Mouse (Mus musculus) heart, postnatal 36 days (tissue): ENCODE results near the gene Nrxn3. TPM values are rescaled to one million over a fixed set of nuclear protein-coding genes. Genes with fewer than 3 reads are reported as not detected.

Source experiments
- DNase-seq, 2 experiments: peaks; one replicate each; pipeline ENCODE4 v3.0.0; 2021 to 2022
- intact Hi-C: fragments of 180-260 bp; cut with DNase I; formaldehyde crosslinking; loops from one replicate; pipeline ENCODE4 v1.15.1; 2025
- total RNA-seq, 2 experiments: library from RNA; stranded (reverse); gene quantifications; 2 replicates each; pipeline ENCODE4 v1.2.3; 2021

Nrxn3 gene
- total RNA-seq, 2 experiments from 2014 or later = 0.08 to 0.19 TPM

DNA sequence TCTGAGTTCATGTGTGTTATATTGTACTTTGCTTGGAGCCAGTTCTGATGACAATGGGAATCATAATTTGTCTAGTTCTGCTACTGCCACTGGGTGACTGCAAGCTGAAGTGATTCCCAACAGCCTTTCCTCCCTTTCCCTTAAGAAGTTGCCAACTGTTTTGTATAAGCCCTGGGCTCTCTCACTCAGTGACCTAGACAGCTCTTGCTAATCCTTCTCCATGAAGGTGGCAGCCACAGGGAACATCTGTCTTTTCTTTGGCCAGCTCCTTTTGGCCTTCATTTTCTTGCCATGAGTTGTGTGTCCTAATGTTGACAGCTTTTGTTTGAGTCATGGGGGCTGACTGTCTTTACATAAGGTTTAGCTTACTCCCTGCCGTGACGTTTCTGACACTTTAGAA is 1460.3 kb downstream of the Nrxn3 start:
- intact Hi-C loops = no loop called here
- DNase-seq = no peak

DNA sequence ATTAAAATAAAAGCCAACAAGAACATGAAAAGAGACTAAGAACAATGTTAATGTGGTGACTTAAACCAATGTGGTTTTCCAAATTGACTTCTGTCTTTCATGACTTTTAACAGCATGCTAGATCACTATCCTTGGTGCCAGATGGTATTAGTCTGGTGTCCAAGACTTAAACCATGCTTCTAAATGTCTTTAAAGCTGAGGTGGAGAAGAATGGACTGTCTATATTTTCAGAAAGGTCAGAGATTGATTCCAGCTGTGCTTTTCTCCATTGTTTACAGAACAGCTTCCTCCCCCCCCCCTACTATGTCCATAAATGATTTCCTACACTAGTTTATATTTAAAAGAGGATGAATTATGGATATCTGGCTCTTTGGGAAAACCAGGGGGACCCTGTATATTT is 1473.5 kb downstream of the Nrxn3 start:
- no peak for DNase-seq
- intact Hi-C loops = no loop called here

DNA sequence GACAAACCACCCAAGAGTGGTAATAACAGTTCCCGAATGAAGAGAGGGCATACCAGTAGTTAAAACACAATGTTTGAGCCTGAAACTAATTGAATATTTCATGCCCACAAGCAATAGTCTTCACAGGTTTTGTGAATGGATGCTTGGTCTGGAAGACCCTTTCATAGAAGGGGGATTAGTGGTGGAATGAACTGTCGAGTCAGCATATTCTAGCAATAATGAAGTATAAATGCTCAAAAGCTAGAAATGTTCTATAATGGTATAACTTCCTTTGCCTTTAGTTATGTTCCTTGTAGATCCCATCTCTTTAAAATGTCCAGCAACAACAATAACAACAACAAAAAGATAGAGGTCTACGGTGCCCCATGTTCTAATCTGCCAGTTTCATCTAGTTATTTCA is 1475.3 kb downstream of the Nrxn3 start:
- intact Hi-C loops = no loop called here
- no peak for DNase-seq

- intact Hi-C loops = no loop called here
- no peak for DNase-seq
Observed at GRCm38 (mm10) chr12:90202501-90202900, 1479.8 kb downstream of the Nrxn3 start.

DNA sequence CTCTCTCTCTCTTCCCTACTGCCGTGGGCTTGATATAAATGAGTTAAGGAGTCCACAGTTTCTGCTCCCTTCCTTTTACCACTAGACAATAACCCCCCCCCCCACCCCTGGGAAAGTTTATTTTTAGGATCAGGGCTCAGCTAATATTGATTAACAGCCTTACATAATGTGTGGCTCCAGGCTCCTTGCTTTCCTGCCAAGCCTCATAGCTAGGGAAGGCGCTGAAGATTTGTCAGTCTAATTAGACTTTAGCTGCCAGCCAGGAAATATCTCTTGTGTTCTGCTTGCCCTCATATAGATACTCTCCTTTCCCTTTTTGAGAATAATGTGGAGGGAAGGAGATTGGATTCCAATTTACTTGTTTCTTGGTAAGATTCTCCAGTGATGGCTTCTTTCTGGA is 1488.7 kb downstream of the Nrxn3 start:
- no peak for DNase-seq
- intact Hi-C loops = no loop called here

GRCm38 (mm10) chr12:90217060-90217459 is 1494.4 kb downstream of the Nrxn3 start:
- intact Hi-C loops = no loop called here
- DNase-seq = no peak

- intact Hi-C loops = no loop called here
- no peak for DNase-seq
Observed at GRCm38 (mm10) chr12:90229062-90229461, 1506.4 kb downstream of the Nrxn3 start.

- DNase-seq = no peak
- intact Hi-C loops = no loop called here
Observed at GRCm38 (mm10) chr12:90236093-90236492, 1513.4 kb downstream of the Nrxn3 start.

DNA sequence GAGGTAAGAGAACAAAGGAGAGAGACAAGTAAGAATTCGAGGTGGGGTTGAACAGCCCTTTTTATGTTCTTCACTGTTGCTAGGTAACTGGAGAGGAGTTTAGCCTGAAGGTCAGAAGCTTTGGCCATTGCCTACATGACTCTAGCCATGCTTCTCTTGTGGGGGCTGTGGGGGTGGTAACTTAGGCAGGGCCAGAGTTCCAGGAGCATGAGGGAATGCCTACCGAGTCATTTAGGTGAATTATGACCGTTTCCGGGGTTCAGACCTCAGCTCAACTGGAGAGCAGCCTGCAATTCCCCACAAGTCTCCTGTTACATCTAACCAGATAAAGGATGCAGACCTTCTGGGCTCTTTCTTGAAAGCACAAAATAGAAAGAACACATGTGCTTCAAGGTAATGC is 1537.6 kb downstream of the Nrxn3 start:
- intact Hi-C loops = no loop called here
- no peak for DNase-seq

- intact Hi-C loops = no loop called here
- no peak for DNase-seq
Observed at GRCm38 (mm10) chr12:90268111-90268510, 1545.4 kb downstream of the Nrxn3 start.

GRCm38 (mm10) chr12:90270763-90271379 is 1548.2 kb downstream of the Nrxn3 start:
- DNase-seq = no peak

GRCm38 (mm10) chr12:90274621-90275236 is 1552.1 kb downstream of the Nrxn3 start:
- DNase-seq = no peak
- intact Hi-C loops = no loop called here

More at GRCm38 (mm10) chr12:90270763-90271379, 1548.2 kb downstream of the Nrxn3 start:
- intact Hi-C loops = no loop called here

GRCm38 (mm10) chr12:90281236-90281635 is 1558.6 kb downstream of the Nrxn3 start:
- no peak for DNase-seq
- intact Hi-C loops = no loop called here

GRCm38 (mm10) chr12:90283022-90283421 is 1560.3 kb downstream of the Nrxn3 start:
- intact Hi-C loops = no loop called here
- DNase-seq = no peak

DNA sequence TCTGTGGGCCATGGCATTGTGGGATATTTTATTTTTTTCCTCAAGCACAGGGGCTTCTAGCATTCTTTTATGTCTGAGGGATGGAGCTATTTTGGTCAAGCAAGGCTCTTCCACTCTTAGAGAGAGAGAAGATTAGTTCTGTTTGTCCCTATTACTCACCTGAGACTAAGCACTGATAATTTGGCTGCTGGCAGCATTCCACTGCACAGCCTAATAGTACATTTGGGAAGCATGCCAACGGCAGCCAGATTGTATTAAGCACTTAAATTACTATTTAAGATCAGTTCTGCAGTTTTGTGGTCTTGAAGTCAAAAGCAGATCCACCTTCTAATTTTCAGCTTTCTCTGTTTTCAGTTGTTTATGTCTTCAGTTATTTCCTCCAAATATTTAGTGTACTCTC is 1580.0 kb downstream of the Nrxn3 start:
- intact Hi-C loops = no loop called here
- no peak for DNase-seq

DNA sequence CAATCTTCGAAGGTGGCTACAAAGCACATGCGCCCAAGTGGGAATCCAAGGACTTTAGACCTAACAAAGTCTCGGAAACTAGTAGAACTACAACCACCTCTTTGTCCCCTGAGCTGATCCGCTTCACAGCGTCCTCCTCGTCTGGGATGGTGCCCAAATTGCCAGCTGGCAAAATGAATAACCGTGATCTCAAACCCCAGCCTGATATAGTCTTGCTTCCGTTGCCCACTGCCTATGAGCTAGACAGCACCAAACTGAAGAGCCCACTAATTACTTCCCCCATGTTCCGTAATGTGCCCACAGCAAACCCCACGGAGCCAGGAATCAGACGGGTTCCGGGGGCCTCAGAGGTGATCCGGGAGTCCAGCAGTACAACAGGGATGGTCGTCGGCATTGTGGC is 1609.1 kb downstream of the Nrxn3 start:
- intact Hi-C loops = no loop called here
- DNase-seq = no peak

DNA sequence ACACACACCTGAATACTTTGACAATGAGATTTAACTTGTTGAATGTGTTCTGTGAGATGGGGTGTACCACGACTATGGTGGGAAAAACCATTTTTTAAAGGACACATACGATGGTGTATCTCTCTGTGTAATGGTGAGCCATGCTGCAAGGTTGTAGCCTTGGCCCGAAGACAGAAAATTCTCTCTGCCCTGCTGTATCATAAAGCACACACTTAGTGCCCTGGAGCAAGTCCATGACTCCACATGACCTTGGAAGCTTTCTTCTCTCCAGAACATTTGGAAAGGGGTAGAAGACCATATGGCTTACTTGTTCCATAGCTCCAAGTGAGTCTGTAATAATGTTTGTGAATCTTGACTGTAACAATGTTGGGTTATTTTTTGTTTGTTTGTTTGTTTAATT is 1609.8 kb downstream of the Nrxn3 start:
- intact Hi-C loops = no loop called here

DNA sequence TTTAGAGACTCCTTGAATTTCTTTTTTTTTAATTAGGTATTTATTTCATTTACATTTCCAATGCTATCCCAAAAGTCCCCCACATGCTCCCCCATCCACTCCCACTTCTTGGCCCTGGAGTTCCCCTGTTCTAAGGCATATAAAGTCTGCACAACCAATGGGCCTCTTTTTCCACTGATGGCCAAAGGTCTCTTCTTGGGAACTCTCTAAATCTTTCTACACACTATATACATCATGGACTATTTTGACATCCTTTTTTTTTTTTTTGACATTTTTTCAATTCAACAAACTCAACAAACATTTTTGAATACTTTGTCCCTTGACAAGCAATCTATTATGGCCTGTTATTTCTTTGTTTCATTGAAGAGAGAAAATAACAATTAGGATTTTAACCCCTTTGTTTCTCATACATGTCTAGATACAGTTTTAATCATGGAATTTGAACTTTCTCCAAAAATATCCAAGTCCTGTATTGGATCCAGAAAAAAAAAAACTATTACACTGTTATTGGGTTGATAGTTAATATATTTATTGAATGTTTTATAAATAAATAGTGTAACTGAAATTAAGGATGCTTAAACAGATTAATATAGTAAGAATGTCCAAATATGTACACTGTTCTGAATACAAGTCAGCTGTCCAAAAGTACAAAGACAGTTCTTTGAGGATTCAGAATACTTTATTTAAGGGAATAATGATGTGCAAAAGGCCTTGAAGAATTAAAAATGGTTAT is 1615.0 kb downstream of the Nrxn3 start:
- intact Hi-C loops = no loop called here
- DNase-seq = no peak

More for the DNA sequence above, 1609.8 kb downstream of the Nrxn3 start:
- no peak for DNase-seq

DNA sequence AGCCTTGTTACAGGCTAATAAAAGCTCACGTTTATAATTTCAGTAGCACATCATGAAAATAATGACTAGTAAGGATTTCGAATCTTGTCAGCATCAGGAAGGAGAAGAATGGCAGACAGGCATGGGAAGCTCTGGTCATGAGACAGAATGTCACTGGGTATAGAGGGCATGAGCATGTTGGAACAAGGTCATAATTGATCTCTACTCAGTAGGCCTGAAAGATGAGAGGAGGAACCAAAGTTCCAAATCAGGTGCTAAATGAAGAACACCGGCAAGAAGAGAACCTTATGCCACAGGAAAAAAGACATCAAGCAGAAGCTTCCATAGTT is 1615.5 kb downstream of the Nrxn3 start:
- no peak for DNase-seq
- intact Hi-C loops = no loop called here
